Mouse (Mus musculus) kidney, embryonic 14.5 days (tissue): ENCODE measurements around the gene Nxn. TPM values are rescaled to one million over a fixed set of nuclear protein-coding genes. Genes with fewer than 3 reads are reported as not detected.
"Not testable (repeated sequence)": the region's sequence is repeated elsewhere in the genome, so short reads cannot be mapped to it uniquely, and the experiment has no call there.

Experiments used
- ATAC-seq: fragments of 200-750 bp; cut with Nextera tagmentation; 2 replicates; pipeline ENCODE4 v1.8.0; 2017; ENCODE audit warnings: moderate number of reproducible peaks, mild to moderate bottlenecking, moderate TSS enrichment, moderate library complexity; ENCODE audit not compliant: low FRiP score, low TSS enrichment
- H3K27ac ChIP-seq: fragments of 300-500 bp; sonication (generic); 2 replicates; pipeline ENCODE4 v1.5.1; 2014; ENCODE audit warnings: low read depth, mild to moderate bottlenecking, low read length, moderate library complexity, mixed read lengths
- H3K27me3 ChIP-seq: fragments of 300-500 bp; sonication (generic); 2 replicates; pipeline ENCODE4 v1.6.1; 2014; ENCODE audit warnings: mild to moderate bottlenecking, low read length; ENCODE audit not compliant: control insufficient read depth, insufficient read depth
- H3K36me3 ChIP-seq: fragments of 300-500 bp; sonication (generic); 2 replicates; pipeline ENCODE4 v1.6.1; 2014; ENCODE audit warnings: low read length, mixed read lengths; ENCODE audit not compliant: control insufficient read depth, insufficient read depth
- H3K4me1 ChIP-seq: fragments of 300-500 bp; sonication (generic); 2 replicates; pipeline ENCODE4 v1.6.1; 2014; ENCODE audit warnings: low read length, mixed read lengths; ENCODE audit not compliant: control insufficient read depth, insufficient read depth
- H3K4me2 ChIP-seq: fragments of 300-500 bp; sonication (generic); replicated peaks from 2 replicates; pipeline ENCODE4 v1.6.1; 2014; ENCODE audit warnings: low read depth, mild to moderate bottlenecking, low read length
- H3K4me3 ChIP-seq: fragments of 300-500 bp; sonication (generic); 2 replicates; pipeline ENCODE4 v1.5.1; 2014; ENCODE audit warnings: mild to moderate bottlenecking, low read length
- H3K9ac ChIP-seq: fragments of 300-500 bp; sonication (generic); 2 replicates; pipeline ENCODE4 v1.6.1; 2014; ENCODE audit warnings: low read depth, mild to moderate bottlenecking, low read length, moderate library complexity
- H3K9me3 ChIP-seq: fragments of 300-500 bp; sonication (generic); 2 replicates; pipeline ENCODE4 v1.6.1; 2016; ENCODE audit warnings: low read length; ENCODE audit not compliant: control insufficient read depth
- WGBS: fragments of 180-500 bp; shearing (Covaris S2); extraction: QIAGEN DNeasy Blood & Tissue Kit; methylation state at CpG from one replicate; pipeline ENCODE4 v1.1.7; 2014; 5-methylcytosine and 5-hydroxymethylcytosine counted together
- polyA plus RNA-seq: library from polyadenylated mRNA; unstranded; fragments of >200 nt; fragmentation: Nextera tagmentation; extraction: Ambion mirVana; gene quantifications from 2 replicates; pipeline ENCODE4 v1.2.1, GENCODE M21; 2014

Nxn gene
- polyA plus RNA-seq, 1 experiment from 2014 or later: 38.0 TPM

DNA sequence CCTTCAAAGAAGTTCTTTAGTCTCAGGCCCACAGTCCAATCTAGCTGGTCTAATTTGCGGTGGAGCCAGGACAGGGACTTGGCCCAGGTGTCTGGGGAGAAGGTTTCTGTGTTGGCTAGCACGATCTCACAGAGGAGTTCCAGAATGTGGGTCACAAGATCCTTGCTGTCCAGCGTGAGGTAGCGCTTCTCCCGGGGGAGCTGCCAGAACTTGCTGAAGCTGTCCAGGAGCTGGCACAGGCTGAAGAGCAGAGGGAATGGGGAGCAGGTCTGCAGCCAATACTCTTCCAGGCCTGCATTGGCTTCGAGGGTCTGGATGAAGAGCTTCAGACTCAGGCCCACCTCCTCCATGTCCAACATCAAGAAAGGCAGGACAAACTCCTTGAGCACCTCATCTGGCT is 187.3 kb downstream of the Nxn start:
- H3K4me3 ChIP-seq, H3K27ac ChIP-seq, ATAC-seq, H3K27me3 ChIP-seq, H3K9ac ChIP-seq, H3K4me2 ChIP-seq, H3K9me3 ChIP-seq, H3K4me1 ChIP-seq: not testable (repeated sequence)
- H3K36me3 ChIP-seq: peaks cover 51% of the 10 kb centered on the region
- WGBS: 89% methylated on average over 3 of the region's 6 CpGs

DNA sequence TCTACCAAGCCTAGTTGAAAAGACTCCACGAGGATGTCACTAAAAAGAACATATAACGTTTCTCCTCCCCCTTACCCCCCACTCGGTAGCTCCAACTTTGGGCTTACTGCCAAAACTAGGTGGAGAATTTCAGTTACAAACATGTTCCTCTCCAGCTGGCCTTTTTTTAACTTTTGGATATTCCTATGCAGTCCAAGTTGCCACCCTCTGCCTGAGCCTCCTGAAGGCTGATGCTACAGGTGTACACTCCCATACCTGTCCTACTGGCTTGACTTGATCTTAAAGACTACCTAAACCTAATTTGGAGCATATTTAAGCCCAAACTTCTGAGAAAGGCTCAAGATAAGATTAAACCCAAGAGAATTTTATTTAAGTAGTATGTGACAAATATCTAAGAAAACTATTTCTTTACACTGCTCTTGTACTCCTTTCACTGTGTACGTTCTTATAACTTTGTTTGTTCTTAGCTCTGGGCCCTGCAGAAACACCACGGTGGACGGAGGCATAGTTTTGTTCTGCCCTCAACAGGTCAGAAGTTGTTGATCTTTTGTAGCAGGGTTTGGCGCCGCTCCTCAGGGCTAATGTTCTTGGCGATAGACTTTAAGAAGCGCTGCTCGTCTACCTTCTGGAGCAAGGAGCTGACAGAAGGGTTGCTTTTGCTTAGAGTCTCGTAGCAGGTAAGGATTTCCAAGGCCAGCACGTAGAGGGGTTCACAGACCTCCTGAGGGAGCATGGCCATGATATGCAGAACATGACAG is 188.5 kb downstream of the Nxn start:
- no peaks in the 10 kb centered on the region for H3K9me3 ChIP-seq
- no peak overlapping the region for H3K4me2 ChIP-seq
- ATAC-seq: no peak
- H3K27ac ChIP-seq: no peak overlapping the region
- H3K4me1 ChIP-seq: no peaks in the 10 kb centered on the region
- no peak overlapping the region for H3K4me3 ChIP-seq
- 87% methylated on average over 13 of the region's 13 CpGs for WGBS
- no peaks in the 10 kb centered on the region for H3K27me3 ChIP-seq
- H3K36me3 ChIP-seq: peaks cover 57% of the 10 kb centered on the region
- no peak overlapping the region for H3K9ac ChIP-seq

Other genes with a start within 250 kb of the Nxn start
- gene Vps53, start 219.5 kb downstream of the Nxn start, polyA plus RNA-seq: 27.3 and 40.8 TPM in 2 replicates
- gene Fam57a, start 219.5 kb downstream of the Nxn start, polyA plus RNA-seq: 25.5 and 26.5 TPM in 2 replicates
- gene Dbil5, start 181.5 kb downstream of the Nxn start, polyA plus RNA-seq: 1.2 and 1.6 TPM in 2 replicates
- gene Gemin4, start 181.5 kb downstream of the Nxn start, polyA plus RNA-seq: 18.8 and 43.8 TPM in 2 replicates
- gene Mrm3, start 155.4 kb downstream of the Nxn start, polyA plus RNA-seq: 25.2 and 29.3 TPM in 2 replicates
- 155 and 160 TPM in 2 replicates for gene Glod4, start 155.4 kb downstream of the Nxn start, polyA plus RNA-seq
- 113 and 139 TPM in 2 replicates for gene Timm22, start 7.8 kb upstream of the Nxn start, polyA plus RNA-seq
- gene Abr, start 223.2 kb upstream of the Nxn start, polyA plus RNA-seq: 31.8 and 57.7 TPM in 2 replicates